8 mouse cellular contexts compared by ENCODE assay signal in genomic region chr8:87875452-87875851, GRCm38 (mm10).
DNase-seq lines count a peak whose midpoint lies in the region; ATAC-seq and TF ChIP-seq lines count a peak whose summit lies in the region.

No protein-coding gene starts in this region.

- no peak for TF ChIP-seq POLR2A in brain, embryonic 14.5 days (IDR thresholded peaks at IDR 0.05; ENCODE audit: borderline replicate concordance, extremely low read depth, insufficient read depth, insufficient read length, poor library complexity, severe bottlenecking)

- no peak overlapping the region for H3K4me3 ChIP-seq in forebrain, postnatal 0 days (ENCODE audit: low read depth, low read length)
- no peak overlapping the region for H3K4me3 ChIP-seq in limb, embryonic 15.5 days

- no peak for TF ChIP-seq CTCF in brain, embryonic 14.5 days (IDR thresholded peaks at IDR 0.05; ENCODE audit: borderline replicate concordance, extremely low read depth, insufficient read depth, insufficient read length)
- no peak for TF ChIP-seq CTCF in forebrain, postnatal 0 days (IDR thresholded peaks at IDR 0.05; ENCODE audit: low read depth)

- no peak overlapping the region for H3K4me2 ChIP-seq in forebrain, postnatal 0 days (ENCODE audit: low read depth)
- H3K4me2 ChIP-seq in limb, embryonic 15.5 days = no peak overlapping the region

- ATAC-seq in forebrain, postnatal 0 days = peak; percentile 58; the same call in 1 of the 2 replicates
- ATAC-seq in limb, embryonic 15.5 days (ENCODE audit: insufficient number of reproducible peaks, low FRiP score, low TSS enrichment, low read depth) = peak; percentile 68; the same call in 1 of the 2 replicates
- ATAC-seq in megakaryocyte-erythroid progenitor cell, adult 5-6 weeks (replicated peaks; ENCODE audit: low FRiP score, low TSS enrichment, poor library complexity, severe bottlenecking) = no peak

- 23% methylated on average over 10 of the region's 10 CpGs for WGBS in forebrain, postnatal 0 days
- WGBS in limb, embryonic 15.5 days = 21% methylated on average over 10 of the region's 10 CpGs

- H3K36me3 ChIP-seq in forebrain, postnatal 0 days (ENCODE audit: insufficient read depth) = no peaks in the 10 kb centered on the region
- H3K36me3 ChIP-seq in limb, embryonic 15.5 days = no peaks in the 10 kb centered on the region

- H3K9me3 ChIP-seq in forebrain, postnatal 0 days (ENCODE audit: low read length) = no peaks in the 10 kb centered on the region
- H3K9me3 ChIP-seq in limb, embryonic 15.5 days = no peaks in the 10 kb centered on the region

- H3K27me3 ChIP-seq in forebrain, postnatal 0 days (ENCODE audit: insufficient read depth, low read length) = no peaks in the 10 kb centered on the region
- H3K27me3 ChIP-seq in limb, embryonic 15.5 days = no peaks in the 10 kb centered on the region

- no peaks in the 10 kb centered on the region; the same call in 1 of the 2 replicates for H3K4me1 ChIP-seq in forebrain, postnatal 0 days (ENCODE audit: insufficient read depth)
- peaks cover 49% of the 10 kb centered on the region for H3K4me1 ChIP-seq in limb, embryonic 15.5 days

- no peak overlapping the region for H3K9ac ChIP-seq in forebrain, postnatal 0 days
- H3K9ac ChIP-seq in limb, embryonic 15.5 days = no peak overlapping the region

- DNase-seq in adrenal gland, adult 2 months = peak; percentile 57
- no peak for DNase-seq in adrenal gland, adult 18-20 months (ENCODE audit: low spot score in 2 of 2)
- DNase-seq in brain, embryonic 14.5 days (ENCODE audit: low read depth) = peak; percentile 82
- peak; percentile 58 for DNase-seq in forebrain, postnatal 0 days
- peak; percentile 34 for DNase-seq in kidney, adult 11 months
- DNase-seq in ovary, adult 18-20 months (ENCODE audit: low spot score) = no peak

- H3K27ac ChIP-seq in forebrain, postnatal 0 days (ENCODE audit: low read depth, low read length) = no peak overlapping the region
- H3K27ac ChIP-seq in limb, embryonic 15.5 days = peak overlapping the region; percentile 62

Comparison
In these comparisons a context has a peak if more than half of its experiments do, and no peak if none do; other contexts are left out.
1. DNase-seq: peak in adrenal gland, adult 2 months (single experiment), brain, embryonic 14.5 days (single experiment), forebrain, postnatal 0 days (single experiment) and kidney, adult 11 months (single experiment); none in adrenal gland, adult 18-20 months (0 of 2) and ovary, adult 18-20 months (single experiment).